8 mouse cellular contexts compared by ENCODE assay signal in the genomic region with DNA sequence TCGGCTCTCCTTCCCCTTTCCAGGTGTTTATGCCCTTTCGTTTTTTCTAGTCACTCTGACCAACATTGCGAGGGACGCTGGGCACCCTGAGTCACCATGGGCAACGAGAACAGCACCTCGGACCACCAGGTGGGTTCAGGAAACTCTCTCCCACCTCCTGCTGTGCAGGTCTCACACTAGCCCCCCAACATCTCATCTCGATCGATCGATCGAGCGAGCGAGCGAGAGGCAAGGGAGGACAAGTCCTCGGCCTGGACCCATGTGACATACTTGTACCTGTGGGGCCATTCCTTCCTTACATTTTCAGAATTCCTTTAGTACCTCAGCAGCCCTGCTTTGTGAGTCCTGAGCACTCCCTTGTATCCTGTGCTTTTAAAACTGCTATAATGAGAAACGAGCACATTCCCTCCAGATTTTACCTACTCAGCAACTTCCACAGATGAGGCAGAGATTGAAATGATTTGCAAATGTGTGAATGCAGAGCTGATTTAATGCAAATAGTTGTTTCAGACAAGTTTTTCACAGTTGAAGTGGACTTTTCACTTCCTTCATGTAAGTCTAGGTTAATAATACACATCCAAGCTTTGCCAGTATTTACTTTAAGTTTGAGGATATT. TPM values are rescaled to one million over a fixed set of nuclear protein-coding genes. Genes with fewer than 3 reads are reported as not detected.
DNase-seq lines count a peak whose midpoint lies in the region; ATAC-seq lines count a peak whose summit lies in the region.

TSS of gene Tacc2 (plus strand) at position 51 of the 616 bp plus-strand sequence.

- no peaks in the 10 kb centered on the region for H3K36me3 ChIP-seq in forebrain, embryonic 15.5 days
- H3K36me3 ChIP-seq in hindbrain, embryonic 13.5 days: no peaks in the 10 kb centered on the region
- no peaks in the 10 kb centered on the region for H3K36me3 ChIP-seq in liver, embryonic 12.5 days

- 49% methylated on average over 15 of the region's 15 CpGs for WGBS in forebrain, embryonic 15.5 days
- WGBS in hindbrain, embryonic 13.5 days: 59% methylated on average over 15 of the region's 15 CpGs
- WGBS in liver, embryonic 12.5 days (ENCODE audit: insufficient replicate concordance): 20% methylated on average over 15 of the region's 15 CpGs

- H3K9ac ChIP-seq in forebrain, embryonic 15.5 days (replicated peaks): no peak within 1 kb of the TSS
- no peak within 1 kb of the TSS for H3K9ac ChIP-seq in hindbrain, embryonic 13.5 days
- H3K9ac ChIP-seq in liver, embryonic 12.5 days: no peak within 1 kb of the TSS

- no peaks in the 10 kb centered on the region for H3K27me3 ChIP-seq in forebrain, embryonic 15.5 days
- H3K27me3 ChIP-seq in hindbrain, embryonic 13.5 days: no peaks in the 10 kb centered on the region
- H3K27me3 ChIP-seq in liver, embryonic 12.5 days (replicated peaks): 0 out of 2 replicates have a peak, but pooled peaks cover 5% of the 10 kb centered on the region

- H3K9me3 ChIP-seq in forebrain, embryonic 15.5 days: no peaks in the 10 kb centered on the region
- 0 out of 2 replicates have a peak, but pooled peaks cover 5% of the 10 kb centered on the region for H3K9me3 ChIP-seq in hindbrain, embryonic 13.5 days
- no peaks in the 10 kb centered on the region for H3K9me3 ChIP-seq in liver, embryonic 12.5 days (replicated peaks)

- no peak within 1 kb of the TSS for H3K4me3 ChIP-seq in forebrain, embryonic 15.5 days
- H3K4me3 ChIP-seq in hindbrain, embryonic 13.5 days: no peak within 1 kb of the TSS
- H3K4me3 ChIP-seq in liver, embryonic 12.5 days: peak within 1 kb of the TSS; percentile 18; the same call in 1 of the 2 replicates

- H3K27ac ChIP-seq in forebrain, embryonic 15.5 days (replicated peaks): peak within 1 kb of the TSS; percentile 46
- no peak within 1 kb of the TSS for H3K27ac ChIP-seq in hindbrain, embryonic 13.5 days
- H3K27ac ChIP-seq in liver, embryonic 12.5 days: no peak within 1 kb of the TSS

- DNase-seq in thymus, postnatal 0 days (ENCODE audit: low spot score): no peak
- no peak for DNase-seq in thymus, postnatal 14 days
- no peak for DNase-seq in right cerebral cortex, postnatal 36 days (ENCODE audit: low spot score in 2 of 2)
- DNase-seq in testis, postnatal 14 days (ENCODE audit: low spot score): no peak
- no peak for DNase-seq in spleen, adult 12 weeks (ENCODE audit: low spot score)

- peaks cover 26% of the 10 kb centered on the region for H3K4me1 ChIP-seq in forebrain, embryonic 15.5 days
- peaks cover 18% of the 10 kb centered on the region for H3K4me1 ChIP-seq in hindbrain, embryonic 13.5 days (replicated peaks)
- H3K4me1 ChIP-seq in liver, embryonic 12.5 days: peaks cover 3% of the 10 kb centered on the region; the same call in 1 of the 2 replicates

- H3K4me2 ChIP-seq in forebrain, embryonic 15.5 days (replicated peaks): peak within 1 kb of the TSS; percentile 25
- peak within 1 kb of the TSS; percentile 4; the same call in 1 of the 2 replicates for H3K4me2 ChIP-seq in hindbrain, embryonic 13.5 days
- peak within 1 kb of the TSS; percentile 52 for H3K4me2 ChIP-seq in liver, embryonic 12.5 days

- ATAC-seq in forebrain, embryonic 15.5 days (replicated peaks): no peak
- ATAC-seq in hindbrain, embryonic 13.5 days (ENCODE audit: low FRiP score): no peak
- no peak for ATAC-seq in liver, embryonic 12.5 days

RNA-seq across cellular contexts. Expression of gene Tacc2, which starts in this region (rescaled TPM):
- polyA plus RNA-seq in thymus, postnatal 0 days (2015; fragmentation: Nextera tagmentation; extraction: Ambion mirVana): 16.6 and 17.3 TPM in 2 replicates
- 53.5 and 56.5 TPM in 2 replicates for polyA plus RNA-seq in forebrain, embryonic 15.5 days (2015; fragmentation: Nextera tagmentation; extraction: Ambion mirVana)
- 58.0 and 59.1 TPM in 2 replicates for polyA plus RNA-seq in hindbrain, embryonic 13.5 days (2015; fragmentation: Nextera tagmentation; extraction: Ambion mirVana)
- polyA plus RNA-seq in liver, embryonic 12.5 days (2016; fragmentation: Nextera tagmentation; extraction: Ambion mirVana): 6.2 and 7.2 TPM in 2 replicates
